Mouse (Mus musculus) cerebellum, postnatal 36 days (tissue): ENCODE results near the gene Tex19.2.

ENCODE experiments used
- DNase-seq, 2 experiments: peaks; one replicate each; pipeline ENCODE4 v3.0.0; 2021 to 2022; ENCODE audit warnings: mixed read lengths in 2 of 2

Tex19.2 gene

DNA sequence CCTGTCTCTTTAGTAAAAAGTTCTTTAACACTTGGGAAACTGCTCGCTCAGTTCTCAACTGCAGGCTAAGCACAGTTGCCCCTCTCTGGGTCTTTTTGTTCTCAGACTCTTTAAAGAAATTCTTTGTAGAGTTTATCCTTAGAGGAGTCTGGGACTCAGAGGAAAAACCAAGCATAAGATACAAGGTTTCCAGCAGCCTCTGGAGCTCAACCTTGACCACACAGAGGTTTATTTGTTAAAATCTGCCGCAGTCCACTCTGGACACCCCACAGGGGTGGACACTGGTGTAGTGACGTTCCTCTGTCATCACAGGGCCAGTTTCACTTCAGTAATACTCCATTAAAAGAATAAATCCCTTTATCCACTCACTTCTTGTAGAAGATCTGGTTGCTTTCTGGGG, at the start of gene Tex19.2:
Gene Tex19.2 (minus strand): TSS at position 101 of the 400 bp plus-strand sequence.
- DNase-seq: no peak

DNA sequence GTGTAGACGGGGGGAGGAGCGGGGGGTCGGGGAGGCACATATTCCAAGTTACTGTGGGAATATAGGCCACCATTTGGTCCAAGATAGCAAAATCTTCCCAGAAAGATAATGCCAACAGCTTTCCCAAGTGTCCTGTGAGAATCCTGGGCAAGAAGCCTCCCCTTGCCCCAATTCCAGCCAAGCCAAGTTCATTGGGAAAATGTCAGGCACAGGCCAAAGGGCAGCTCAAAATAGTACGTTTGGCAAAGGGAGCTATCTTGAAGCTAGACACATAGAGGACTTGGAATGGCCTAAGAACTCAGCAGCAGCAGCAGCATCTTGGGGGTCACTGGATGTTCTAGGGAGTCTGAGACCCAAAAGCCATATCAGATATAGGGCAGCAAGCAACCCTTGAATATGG, 45.3 kb upstream of the Tex19.2 start:
- DNase-seq: no peak

GRCm38 (mm10) chr11:121160636-121161346, 42.3 kb upstream of the Tex19.2 start:
- peak in 1 of 2 experiments; percentile 34 for DNase-seq

DNA sequence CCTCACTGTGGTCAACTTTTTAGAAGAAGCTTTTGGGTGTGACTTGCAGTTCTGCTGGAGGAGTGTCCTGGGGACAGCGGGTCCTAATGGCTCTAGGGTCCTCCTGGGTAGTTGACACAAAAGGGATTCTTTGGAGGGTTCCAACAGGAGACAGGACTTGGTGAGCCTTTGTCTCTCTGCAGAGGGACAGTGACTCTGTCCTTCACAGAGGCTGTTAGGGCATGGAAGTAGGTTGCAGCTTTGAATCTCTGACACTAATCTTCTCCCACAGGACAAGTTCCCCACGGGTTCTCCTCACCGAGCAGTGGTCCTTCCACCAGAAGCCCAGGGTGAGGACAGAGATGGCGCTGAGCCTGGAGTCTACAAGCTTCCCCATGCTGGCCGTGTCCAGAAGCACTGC, 41.5 kb upstream of the Tex19.2 start, which contains the start of gene Uts2r:
Gene Uts2r (plus strand): TSS at position 301 of the 400 bp plus-strand sequence.
- DNase-seq: no peak

DNA sequence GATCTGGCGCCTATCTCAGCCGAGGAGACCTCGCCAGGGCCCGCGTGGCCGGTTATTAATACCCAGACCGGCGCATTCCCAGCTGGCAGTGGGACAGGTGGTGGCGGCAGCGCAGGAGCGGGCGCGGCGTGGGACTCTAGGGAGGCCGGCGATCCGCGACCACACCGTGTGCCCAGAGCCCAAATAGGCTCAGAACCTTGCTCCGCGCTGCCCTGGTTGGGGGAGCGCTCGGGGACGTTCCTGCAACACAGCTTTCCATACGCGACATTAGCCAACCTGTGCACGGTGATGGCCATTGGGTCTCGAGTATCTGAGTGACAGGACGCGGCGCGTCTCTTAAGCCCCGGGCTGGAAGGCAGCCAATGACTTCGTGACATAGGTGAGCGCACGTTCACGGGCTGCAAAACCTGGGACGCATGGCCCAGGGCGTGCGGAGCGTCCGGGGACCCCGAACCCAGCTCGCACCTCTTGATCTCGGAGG, 38.0 kb upstream of the Tex19.2 start:
- DNase-seq: peak; percentile 64 to 67

GRCm38 (mm10) chr11:121154203-121154602, 35.7 kb upstream of the Tex19.2 start:
- DNase-seq: no peak

DNA sequence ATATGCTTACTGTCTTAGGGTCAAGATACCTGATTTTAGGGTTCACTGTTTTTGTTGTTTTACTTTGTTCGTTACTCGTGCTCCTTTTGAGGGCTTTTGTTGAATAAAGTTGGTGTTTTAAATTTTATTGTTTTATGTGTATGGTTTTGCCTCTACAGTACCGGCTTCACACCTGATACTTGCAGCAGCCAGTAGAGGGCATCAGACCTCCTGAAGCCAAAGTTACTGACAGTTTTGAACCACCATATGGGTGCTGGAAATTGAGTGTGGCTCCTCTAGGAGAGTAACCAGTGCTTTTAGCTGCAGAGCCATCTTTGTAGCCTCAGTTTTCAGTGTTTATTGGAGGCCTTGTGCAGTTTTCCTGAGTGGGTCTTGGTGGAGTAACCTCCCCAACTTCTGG, 29.7 kb upstream of the Tex19.2 start:
- DNase-seq: no peak

DNA sequence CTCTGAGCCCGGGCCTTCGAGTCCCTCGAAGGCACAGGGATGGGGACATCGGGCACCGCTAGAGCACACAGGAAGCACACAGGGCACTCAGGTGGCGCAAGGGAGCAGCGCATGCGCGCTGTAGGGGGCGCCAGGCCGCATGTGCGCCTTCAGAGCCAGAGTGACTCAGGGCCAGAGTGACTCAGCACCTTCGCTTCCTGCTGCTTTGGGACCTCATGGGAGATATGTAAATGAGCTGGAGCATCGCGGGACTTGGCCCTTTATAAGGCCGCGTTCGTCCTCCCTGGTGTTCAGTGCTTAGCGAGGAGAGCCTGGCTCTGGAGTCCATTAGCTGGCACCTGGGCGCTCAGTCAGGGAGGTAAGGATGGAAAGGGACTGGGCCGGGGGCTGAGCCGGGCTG, 27.4 kb upstream of the Tex19.2 start, which contains the start of gene Tex19.1:
Gene Tex19.1 (plus strand): TSS at position 279 of the 400 bp plus-strand sequence.
- DNase-seq: no peak

GRCm38 (mm10) chr11:121143325-121144015, 25.0 kb upstream of the Tex19.2 start:
- no peak for DNase-seq

- no peak for DNase-seq
Measured at GRCm38 (mm10) chr11:121138732-121139131, 20.3 kb upstream of the Tex19.2 start.

- DNase-seq: no peak
Measured at GRCm38 (mm10) chr11:121137682-121138081, 19.2 kb upstream of the Tex19.2 start.

- no peak for DNase-seq
Measured at GRCm38 (mm10) chr11:121134600-121134999, 16.1 kb upstream of the Tex19.2 start.

GRCm38 (mm10) chr11:121129616-121130015, 11.1 kb upstream of the Tex19.2 start:
- no peak for DNase-seq

DNA sequence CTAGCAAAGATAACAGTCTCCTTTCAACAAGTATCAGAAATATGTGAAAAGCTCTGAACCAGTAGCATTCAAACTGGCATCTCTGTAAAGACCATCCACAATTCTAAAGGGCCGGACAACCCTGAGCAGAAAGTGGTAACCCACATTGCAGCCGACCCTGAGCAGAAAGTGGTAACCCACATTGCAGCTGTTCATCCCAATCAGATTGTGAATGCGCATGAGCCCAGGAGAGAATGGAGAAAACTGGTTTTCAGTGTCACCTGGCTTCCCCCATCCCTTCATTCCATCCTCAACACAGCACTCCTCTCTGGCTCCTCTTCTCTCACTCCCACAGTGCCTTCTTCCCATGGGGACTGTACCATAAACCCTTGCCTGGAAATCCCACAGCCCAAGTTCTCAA, 9.0 kb upstream of the Tex19.2 start:
- no peak for DNase-seq

DNA sequence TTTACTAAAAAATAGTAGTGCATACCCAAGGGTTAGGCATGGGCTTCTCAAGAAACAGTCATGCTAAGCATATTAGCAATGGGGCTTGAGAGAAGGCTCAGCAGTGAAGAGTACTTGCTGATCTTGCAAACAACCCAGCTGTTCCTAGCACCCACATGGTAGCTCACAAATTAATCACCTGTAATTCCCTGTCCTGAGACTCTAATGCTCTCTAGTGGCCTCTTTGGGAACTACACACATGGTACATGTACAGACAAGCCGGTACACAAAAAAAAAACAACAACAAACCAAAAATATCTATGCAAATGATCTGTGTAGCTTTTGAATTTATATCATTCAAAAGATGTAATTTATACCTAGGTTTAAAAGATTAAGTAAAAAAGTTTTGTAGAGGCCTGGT, 7.9 kb upstream of the Tex19.2 start:
- no peak for DNase-seq

DNA sequence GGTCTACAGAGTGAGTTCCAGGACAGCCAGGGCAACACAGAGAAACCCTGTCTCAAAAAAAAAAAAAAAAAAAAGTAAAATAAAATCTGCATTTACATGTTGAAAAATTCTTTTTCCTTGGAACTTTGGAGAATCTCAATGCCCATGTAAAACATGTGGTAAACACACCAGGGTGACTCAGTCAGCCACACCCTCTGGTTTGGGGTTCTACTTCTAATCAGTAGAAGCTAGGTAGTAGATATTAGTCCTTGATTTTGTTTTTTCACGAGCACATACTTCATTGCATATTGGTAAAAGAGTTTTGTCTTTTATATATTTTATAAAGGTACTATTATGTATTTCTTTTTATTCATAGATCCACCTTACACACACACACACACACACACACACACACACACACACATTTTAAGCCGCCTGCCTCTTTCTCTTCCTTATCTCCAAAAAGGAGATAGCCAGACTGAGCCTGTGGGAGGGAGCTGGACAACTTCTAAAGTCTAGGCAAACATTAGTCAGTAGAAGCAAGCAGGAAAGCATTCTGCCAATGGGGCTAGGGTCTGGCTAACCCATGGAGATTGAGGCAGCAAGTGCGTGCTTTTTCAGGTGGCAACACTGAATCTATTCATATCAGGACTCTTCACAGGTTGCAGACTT, 7.2 kb upstream of the Tex19.2 start:
- DNase-seq: no peak

DNA sequence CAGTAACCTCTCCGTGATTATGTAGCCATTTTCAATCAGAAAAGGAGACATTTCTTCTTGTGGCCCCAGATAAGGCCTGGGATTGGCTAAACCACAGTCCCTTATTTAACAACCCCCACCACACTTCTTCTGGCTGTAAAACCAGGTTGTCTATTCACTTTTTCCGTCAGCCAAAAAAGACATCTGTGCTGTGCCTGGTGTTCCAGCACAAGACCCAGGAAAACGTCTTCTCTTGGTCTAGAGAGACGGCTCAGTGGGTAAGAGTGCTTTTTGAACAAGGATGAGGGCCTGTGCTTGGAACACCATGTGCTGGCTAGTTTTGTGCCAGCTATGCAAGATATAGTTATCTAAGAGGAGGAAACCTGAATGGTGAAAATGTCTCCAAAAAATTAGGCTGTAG, 5.0 kb upstream of the Tex19.2 start:
- DNase-seq: no peak

DNA sequence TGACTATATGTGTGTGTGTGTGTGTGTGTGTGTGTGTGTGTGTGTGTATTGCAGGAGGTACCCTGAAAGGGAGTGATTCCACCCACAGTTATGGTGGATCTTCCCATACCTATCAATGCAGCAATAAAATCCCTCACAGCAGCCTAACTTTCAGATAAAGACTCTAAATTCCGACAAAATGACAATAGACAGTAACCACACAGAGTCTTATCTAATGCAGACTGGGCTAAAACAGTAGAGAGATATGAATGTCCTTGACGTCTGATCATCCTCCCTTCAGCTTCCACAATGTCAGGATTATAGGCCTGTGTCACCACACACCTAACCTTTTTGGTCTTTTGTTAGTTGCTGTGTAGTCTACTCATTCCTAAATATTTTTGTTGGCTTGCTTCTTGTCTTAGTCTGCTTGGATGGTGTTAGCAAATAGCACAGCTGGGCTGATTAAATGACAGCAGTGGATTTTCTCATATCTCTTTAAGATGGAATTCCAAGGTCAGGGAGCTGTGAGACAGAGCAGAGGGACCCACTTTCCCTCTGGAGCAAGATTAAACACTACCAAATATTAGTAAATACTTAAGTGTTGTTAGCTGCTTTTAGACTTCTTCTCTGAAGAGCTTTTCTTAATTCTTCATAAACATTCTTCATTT, 3.7 kb upstream of the Tex19.2 start:
- no peak for DNase-seq

DNA sequence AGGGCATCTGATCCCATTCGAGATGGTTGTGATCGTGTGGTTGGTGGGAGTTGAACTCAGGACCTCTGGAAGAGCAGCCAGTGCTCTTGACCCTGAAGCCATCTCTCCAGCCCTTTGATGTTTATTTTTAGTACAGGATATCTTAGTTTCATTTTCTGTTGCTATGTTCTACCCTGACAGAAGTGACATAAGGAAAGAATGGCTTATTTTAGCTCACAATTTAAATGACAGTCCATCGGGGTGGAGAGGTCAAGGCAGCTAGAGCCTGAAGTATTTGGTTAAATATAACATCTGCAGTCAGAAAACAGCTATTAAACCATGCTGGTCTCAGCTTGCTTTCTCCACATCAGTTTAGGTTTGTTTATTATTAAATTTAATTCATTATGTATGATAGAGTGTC, 2.7 kb upstream of the Tex19.2 start:
- no peak for DNase-seq

DNA sequence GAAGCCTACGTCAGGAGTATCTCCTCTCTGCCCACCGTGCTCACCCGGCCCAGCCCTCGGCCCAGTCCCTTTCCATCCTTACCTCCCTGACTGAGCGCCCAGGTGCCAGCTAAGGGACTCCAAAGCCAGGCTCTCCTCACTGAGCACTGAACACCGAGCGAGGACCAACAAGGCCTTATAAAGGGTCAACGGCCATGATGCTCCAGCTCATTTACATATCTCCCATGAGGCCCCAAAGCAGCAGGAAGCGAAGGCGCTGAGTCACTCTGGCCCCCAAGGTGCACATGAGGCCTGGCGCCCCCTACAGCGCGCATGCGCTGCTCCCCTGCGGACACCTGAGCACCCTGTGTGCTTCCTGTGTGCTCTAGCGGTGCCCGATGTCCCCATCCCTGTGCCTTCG, 371 bp downstream of the Tex19.2 start:
- DNase-seq: no peak

- peak; percentile 65 to 73 for DNase-seq
Measured at GRCm38 (mm10) chr11:121112091-121112775, 6.2 kb downstream of the Tex19.2 start.

- no peak for DNase-seq
Measured at GRCm38 (mm10) chr11:121111601-121112000, 6.9 kb downstream of the Tex19.2 start.
